Mouse (Mus musculus) hindbrain, embryonic 13.5 days (tissue): ENCODE data around the gene Sfmbt1. TPM values are rescaled to one million over a fixed set of nuclear protein-coding genes. Genes with fewer than 3 reads are reported as not detected.

ENCODE experiments used
- ATAC-seq: fragments of 200-750 bp; cut with Nextera tagmentation; 2 replicates; pipeline ENCODE4 v1.8.0; 2017; ENCODE audit warnings: moderate TSS enrichment; ENCODE audit not compliant: low FRiP score
- H3K27ac ChIP-seq: fragments of 300-500 bp; sonication (generic); 2 replicates; pipeline ENCODE4 v1.5.1; 2015; ENCODE audit warnings: inconsistent platforms, mild to moderate bottlenecking, moderate library complexity
- H3K27me3 ChIP-seq: fragments of 300-500 bp; sonication (generic); 2 replicates; pipeline ENCODE4 v1.6.1; 2015; ENCODE audit warnings: mild to moderate bottlenecking, inconsistent platforms
- H3K36me3 ChIP-seq: fragments of 300-500 bp; sonication (generic); 2 replicates; pipeline ENCODE4 v1.6.1; 2015; ENCODE audit warnings: mild to moderate bottlenecking, inconsistent platforms
- H3K4me1 ChIP-seq: fragments of 300-500 bp; sonication (generic); replicated peaks from 2 replicates; pipeline ENCODE4 v1.6.1; 2015; ENCODE audit warnings: inconsistent platforms
- H3K4me2 ChIP-seq: fragments of 300-500 bp; sonication (generic); 2 replicates; pipeline ENCODE4 v1.6.1; 2015; ENCODE audit warnings: inconsistent platforms, mild to moderate bottlenecking, moderate library complexity
- H3K4me3 ChIP-seq: fragments of 300-500 bp; sonication (generic); 2 replicates; pipeline ENCODE4 v1.5.1; 2015; ENCODE audit warnings: mild to moderate bottlenecking, inconsistent platforms
- H3K9ac ChIP-seq: fragments of 300-500 bp; sonication (generic); 2 replicates; pipeline ENCODE4 v1.6.1; 2015; ENCODE audit warnings: mild to moderate bottlenecking, inconsistent platforms
- H3K9me3 ChIP-seq: fragments of 300-500 bp; sonication (generic); 2 replicates; pipeline ENCODE4 v1.6.1; 2016; ENCODE audit warnings: inconsistent platforms
- WGBS: fragments of 180-500 bp; shearing (Covaris S2); methylation state at CpG from one replicate; pipeline ENCODE4 v1.1.7; 2015; 5-methylcytosine and 5-hydroxymethylcytosine counted together
- polyA plus RNA-seq: library from polyadenylated mRNA; unstranded; fragments of >200 nt; fragmentation: Nextera tagmentation; extraction: Ambion mirVana; gene quantifications from 2 replicates; pipeline ENCODE4 v1.2.1, GENCODE M21; 2015

Gene Sfmbt1
- polyA plus RNA-seq, 1 experiment from 2014 or later, result 19.1 TPM

GRCm38 (mm10) chr14:30837416-30837996 is 122.9 kb downstream of the Sfmbt1 start:
- Histone ChIP-seq H3K9me3 (no peaks in the 10 kb centered on the region), H3K4me2 (no peak overlapping the region), H3K36me3 (peaks cover 21% of the 10 kb centered on the region), H3K4me1 (no peaks in the 10 kb centered on the region), H3K9ac (no peak overlapping the region), H3K27ac (no peak overlapping the region), H3K4me3 (no peak overlapping the region), H3K27me3 (no peaks in the 10 kb centered on the region)
- WGBS, result 91% methylated on average over 14 of the region's 14 CpGs
- ATAC-seq, result no peak

DNA sequence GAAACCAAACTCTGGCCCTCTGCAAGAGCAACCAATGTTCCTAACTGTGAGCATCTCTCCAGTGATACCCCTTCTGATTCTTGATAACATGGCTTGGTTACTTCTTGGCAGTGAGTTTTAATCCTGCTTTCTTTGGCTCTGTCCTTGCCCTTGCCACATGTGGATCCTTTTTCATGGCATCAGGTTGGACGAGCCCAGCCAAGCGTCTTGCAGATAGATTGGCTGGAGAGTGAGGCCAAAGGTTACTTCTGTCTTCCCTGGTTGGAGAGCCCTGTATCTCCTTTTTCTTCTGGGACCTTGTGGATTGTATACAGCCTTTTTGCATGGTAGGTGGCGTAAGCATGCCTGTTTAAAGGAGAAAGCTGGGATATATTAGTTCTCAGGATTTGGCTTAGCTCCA is 129.1 kb downstream of the Sfmbt1 start:
- H3K9me3 ChIP-seq, result no peaks in the 10 kb centered on the region
- H3K36me3 ChIP-seq, result peaks cover 4% of the 10 kb centered on the region; the same call in 1 of the 2 replicates
- no peak overlapping the region for H3K4me3 ChIP-seq
- no peaks in the 10 kb centered on the region for H3K4me1 ChIP-seq
- no peaks in the 10 kb centered on the region for H3K27me3 ChIP-seq
- H3K27ac ChIP-seq, result no peak overlapping the region
- H3K9ac ChIP-seq, result no peak overlapping the region
- H3K4me2 ChIP-seq, result no peak overlapping the region
- ATAC-seq, result no peak
- WGBS, result 98% methylated on average over 3 of the region's 3 CpGs

GRCm38 (mm10) chr14:30850504-30850903 is 135.9 kb downstream of the Sfmbt1 start:
- Histone ChIP-seq H3K4me3 (no peak overlapping the region), H3K27ac (no peak overlapping the region), H3K4me2 (no peak overlapping the region), H3K4me1 (no peaks in the 10 kb centered on the region), H3K9me3 (no peaks in the 10 kb centered on the region), H3K27me3 (no peaks in the 10 kb centered on the region), H3K36me3 (no peaks in the 10 kb centered on the region), H3K9ac (no peak overlapping the region)
- 75% methylated on average over 5 of the region's 5 CpGs for WGBS
- ATAC-seq, result no peak

GRCm38 (mm10) chr14:30852325-30852724 is 137.7 kb downstream of the Sfmbt1 start:
- H3K27me3 ChIP-seq, result no peaks in the 10 kb centered on the region
- ATAC-seq, result no peak
- no peak overlapping the region for H3K4me2 ChIP-seq

DNA sequence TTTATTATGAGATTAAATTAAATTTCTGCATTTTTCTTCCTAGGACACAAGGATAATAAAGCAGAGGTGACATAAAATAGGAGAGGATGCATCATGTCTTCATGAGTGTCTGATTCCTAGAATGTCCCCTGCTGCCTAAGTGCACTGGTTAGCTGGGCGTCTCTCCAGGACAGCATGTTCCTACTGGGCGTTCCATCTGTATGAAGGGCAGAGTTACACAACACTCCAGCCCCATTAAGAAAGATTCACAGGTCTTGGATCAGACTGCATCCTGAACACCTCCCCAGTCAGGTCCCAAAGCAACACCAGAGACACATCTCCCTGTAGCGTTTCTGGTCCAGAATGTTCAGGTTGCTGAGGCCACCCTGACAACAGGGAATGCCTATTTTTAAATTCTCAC is 140.7 kb downstream of the Sfmbt1 start:
- Histone ChIP-seq H3K27me3 (no peaks in the 10 kb centered on the region), H3K27ac (no peak overlapping the region), H3K4me3 (no peak overlapping the region), H3K9me3 (0 out of 2 replicates have a peak, but pooled peaks cover 8% of the 10 kb centered on the region), H3K9ac (no peak overlapping the region), H3K4me1 (no peaks in the 10 kb centered on the region), H3K36me3 (0 out of 2 replicates have a peak, but pooled peaks cover 3% of the 10 kb centered on the region), H3K4me2 (no peak overlapping the region)
- 95% methylated on average over 3 of the region's 3 CpGs for WGBS
- ATAC-seq, result no peak

More at GRCm38 (mm10) chr14:30852325-30852724, 137.7 kb downstream of the Sfmbt1 start:
- H3K9me3 ChIP-seq, result no peaks in the 10 kb centered on the region
- no peak overlapping the region for H3K27ac ChIP-seq
- H3K4me1 ChIP-seq, result no peaks in the 10 kb centered on the region
- no peaks in the 10 kb centered on the region for H3K36me3 ChIP-seq
- no peak overlapping the region for H3K9ac ChIP-seq
- WGBS, result 94% methylated on average over 5 of the region's 5 CpGs
- H3K4me3 ChIP-seq, result no peak overlapping the region

- no peak overlapping the region for H3K4me2 ChIP-seq
- no peak for ATAC-seq
- no peak overlapping the region for H3K9ac ChIP-seq
- no peaks in the 10 kb centered on the region for H3K27me3 ChIP-seq
- 92% methylated on average over 10 of the region's 10 CpGs for WGBS
- H3K36me3 ChIP-seq, result 0 out of 2 replicates have a peak, but pooled peaks cover 3% of the 10 kb centered on the region
- no peak overlapping the region for H3K4me3 ChIP-seq
- 0 out of 2 replicates have a peak, but pooled peaks cover 8% of the 10 kb centered on the region for H3K9me3 ChIP-seq
- no peak overlapping the region for H3K27ac ChIP-seq
- H3K4me1 ChIP-seq, result no peaks in the 10 kb centered on the region
These were observed 142.3 kb downstream of the Sfmbt1 start for GRCm38 (mm10) chr14:30856885-30857507.

- Histone ChIP-seq H3K36me3 (0 out of 2 replicates have a peak, but pooled peaks cover 3% of the 10 kb centered on the region), H3K4me2 (no peak overlapping the region), H3K9me3 (0 out of 2 replicates have a peak, but pooled peaks cover 8% of the 10 kb centered on the region), H3K9ac (no peak overlapping the region), H3K4me1 (no peaks in the 10 kb centered on the region), H3K4me3 (no peak overlapping the region), H3K27ac (no peak overlapping the region), H3K27me3 (no peaks in the 10 kb centered on the region)
- WGBS, result 77% methylated on average over 4 of the region's 4 CpGs
- no peak for ATAC-seq
These were observed 143.3 kb downstream of the Sfmbt1 start for GRCm38 (mm10) chr14:30857990-30858389.

GRCm38 (mm10) chr14:30861421-30862125 is 146.9 kb downstream of the Sfmbt1 start:
- Histone ChIP-seq H3K4me3 (no peak overlapping the region), H3K9me3 (0 out of 2 replicates have a peak, but pooled peaks cover 8% of the 10 kb centered on the region), H3K4me2 (no peak overlapping the region), H3K4me1 (no peaks in the 10 kb centered on the region), H3K27me3 (no peaks in the 10 kb centered on the region), H3K9ac (no peak overlapping the region), H3K36me3 (peaks cover 22% of the 10 kb centered on the region), H3K27ac (no peak overlapping the region)
- WGBS, result 85% methylated on average over 16 of the region's 16 CpGs
- ATAC-seq, result no peak

DNA sequence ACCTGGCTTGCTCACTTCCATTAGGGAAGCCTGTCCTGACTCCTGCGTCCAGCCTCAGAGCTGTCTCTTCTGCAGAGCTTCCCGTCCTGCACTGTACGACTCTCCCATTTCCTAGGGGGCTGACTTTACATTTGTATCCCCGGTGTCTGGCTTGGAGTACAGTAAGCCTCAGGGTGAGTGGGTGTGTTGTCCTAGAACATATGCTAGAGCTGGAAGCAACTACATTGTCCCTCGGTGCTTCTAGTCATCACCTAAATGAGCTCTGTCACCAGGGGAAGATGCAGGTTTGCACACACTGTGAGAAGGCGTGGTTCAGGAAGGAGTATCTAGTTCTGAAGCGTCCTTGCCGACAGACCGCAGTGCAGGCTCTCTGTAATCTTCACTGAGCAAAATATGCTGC is 147.7 kb downstream of the Sfmbt1 start:
- 92% methylated on average over 9 of the region's 9 CpGs for WGBS
- Histone ChIP-seq H3K9me3 (0 out of 2 replicates have a peak, but pooled peaks cover 8% of the 10 kb centered on the region), H3K27ac (no peak overlapping the region), H3K4me3 (no peak overlapping the region), H3K27me3 (no peaks in the 10 kb centered on the region), H3K4me2 (no peak overlapping the region), H3K4me1 (no peaks in the 10 kb centered on the region), H3K9ac (no peak overlapping the region), H3K36me3 (peaks cover 25% of the 10 kb centered on the region)
- ATAC-seq, result no peak

DNA sequence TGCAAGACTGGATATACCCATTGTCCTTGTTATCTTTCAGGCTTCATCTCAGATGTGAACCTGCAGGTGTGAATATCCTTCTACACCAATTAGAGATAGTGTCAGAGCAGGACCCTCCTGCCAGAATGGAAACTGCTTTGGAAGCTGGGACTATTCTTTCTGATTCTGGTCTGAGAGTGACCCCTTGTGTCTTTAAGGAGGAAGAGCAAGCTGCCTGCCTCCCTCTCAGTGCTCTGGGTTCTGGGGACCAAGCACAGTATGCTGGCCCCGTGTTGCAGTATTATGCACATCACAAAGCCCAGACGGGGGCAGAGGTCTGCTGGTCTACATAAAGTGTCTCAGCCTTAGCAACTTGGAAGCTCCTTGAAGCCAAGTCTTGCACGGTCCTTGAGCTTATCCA is 150.7 kb downstream of the Sfmbt1 start:
- H3K27me3 ChIP-seq, result no peaks in the 10 kb centered on the region
- H3K4me1 ChIP-seq, result no peaks in the 10 kb centered on the region
- H3K9me3 ChIP-seq, result no peaks in the 10 kb centered on the region
- H3K4me2 ChIP-seq, result no peak overlapping the region
- no peak overlapping the region for H3K27ac ChIP-seq
- ATAC-seq, result no peak
- WGBS, result 77% methylated on average over 3 of the region's 3 CpGs
- H3K4me3 ChIP-seq, result no peak overlapping the region
- H3K36me3 ChIP-seq, result peaks cover 34% of the 10 kb centered on the region
- H3K9ac ChIP-seq, result no peak overlapping the region

GRCm38 (mm10) chr14:30867042-30867441 is 152.4 kb downstream of the Sfmbt1 start:
- no peaks in the 10 kb centered on the region for H3K27me3 ChIP-seq
- WGBS, result 39% methylated on average over 5 of the region's 5 CpGs
- H3K36me3 ChIP-seq, result peaks cover 44% of the 10 kb centered on the region
- H3K27ac ChIP-seq, result no peak overlapping the region
- ATAC-seq, result no peak
- H3K9me3 ChIP-seq, result no peaks in the 10 kb centered on the region
- no peak overlapping the region for H3K9ac ChIP-seq
- no peaks in the 10 kb centered on the region for H3K4me1 ChIP-seq
- no peak overlapping the region for H3K4me2 ChIP-seq
- H3K4me3 ChIP-seq, result no peak overlapping the region

- Histone ChIP-seq H3K4me3 (no peak overlapping the region), H3K27me3 (no peaks in the 10 kb centered on the region), H3K36me3 (peaks cover 58% of the 10 kb centered on the region), H3K4me1 (no peaks in the 10 kb centered on the region), H3K9ac (no peak overlapping the region), H3K9me3 (no peaks in the 10 kb centered on the region), H3K27ac (no peak overlapping the region), H3K4me2 (no peak overlapping the region)
- ATAC-seq, result no peak
- 92% methylated on average over 10 of the region's 10 CpGs for WGBS
These were observed 154.2 kb downstream of the Sfmbt1 start for GRCm38 (mm10) chr14:30868826-30869225.
